Mouse (Mus musculus) layer of hippocampus, postnatal 25 days (tissue): ENCODE measurements at regions not wholly inside any gene's neighbourhood (a gene's known extent, or its start where the extent isn't known, plus 50 kb on each side); places are given as distances from the start of the nearest gene placed in this dataset.
A peak's percentile ranks its signal among the peaks of the same experiment; 100 is the strongest.

Experiments
- DNase-seq, 2 experiments: peaks; one replicate each; pipeline ENCODE4 v3.0.0; 2022; ENCODE audit warnings: mixed read lengths in 2 of 2, low spot score in 1 of 2; ENCODE audit errors: extremely low spot score in 1 of 2

GRCm38 (mm10) chr5:127129495-127129894, 112.1 kb upstream of the Tmem132c start:
- no peak for DNase-seq

- DNase-seq, result no peak
Observed at GRCm38 (mm10) chr5:127134441-127134840, 107.2 kb upstream of the Tmem132c start.

- no peak for DNase-seq
Observed at GRCm38 (mm10) chr5:127140651-127141050, 101.0 kb upstream of the Tmem132c start.

GRCm38 (mm10) chr5:127160292-127160691, 81.3 kb upstream of the Tmem132c start:
- peak in 1 of 2 experiments; percentile 29 for DNase-seq

DNA sequence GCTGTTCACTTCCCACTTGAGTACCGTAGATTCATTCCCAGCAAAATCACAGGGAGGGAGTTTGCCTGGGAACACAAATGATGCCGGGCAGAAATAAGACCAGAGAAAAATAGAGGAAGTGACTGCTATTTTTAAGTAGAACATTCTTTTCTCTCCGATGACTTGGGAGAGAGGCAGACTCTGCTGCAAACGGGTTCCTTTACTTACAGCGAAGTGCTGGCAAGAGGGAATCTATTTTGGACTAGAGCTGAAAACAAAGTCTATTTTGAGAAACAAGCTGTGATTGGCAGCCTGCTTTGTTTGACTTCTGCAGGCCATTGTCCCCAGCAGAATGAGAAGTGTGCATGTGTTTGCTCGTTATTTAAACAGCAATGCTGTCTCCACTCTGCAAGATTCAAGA, 78.2 kb upstream of the Tmem132c start:
- no peak for DNase-seq

- DNase-seq, result no peak
Observed at GRCm38 (mm10) chr5:127189021-127189420, 52.6 kb upstream of the Tmem132c start.
